In genomic region chr1:162891980-162892451, GRCm38 (mm10) we compare ENCODE assay signal across 13 mouse cellular contexts. TPM values are rescaled to one million over a fixed set of nuclear protein-coding genes. Genes with fewer than 3 reads are reported as not detected.
DNase-seq lines count a peak whose midpoint lies in the region; ATAC-seq and TF ChIP-seq lines count a peak whose summit lies in the region.
"Had no signal": no experiment of that assay in that cellular context is flagged by ENCODE, and none has a peak within 500 bp of the region (broad histone marks: within the 10 kb centered on the region; RNA-seq: fewer than 3 reads in every experiment).

No protein-coding gene starts in this region.

- no peak for TF ChIP-seq POLR2A in testis, adult 2 months (IDR thresholded peaks at IDR 0.05; ENCODE audit: control insufficient read depth, low read depth, low read length)

- H3K27me3 ChIP-seq in testis, adult 2 months (ENCODE audit: control insufficient read depth, insufficient read depth, low read length), result no peaks in the 10 kb centered on the region
- H3K27me3 ChIP-seq in lung, embryonic 14.5 days (ENCODE audit: insufficient read depth, low read length), result no peaks in the 10 kb centered on the region
- H3K27me3 ChIP-seq: embryonic facial prominence, embryonic 12.5 days; midbrain, embryonic 15.5 days had no signal

- ATAC-seq in frontal cortex, adult (ENCODE audit: low TSS enrichment), result peak; percentile 47; the same call in 1 of the 2 replicates
- peak; percentile 65 for ATAC-seq in lung, embryonic 14.5 days (ENCODE audit: insufficient read depth)
- no peak for ATAC-seq in CD4-positive, CD25-positive, alpha-beta regulatory T cell, adult 4 months
- ATAC-seq: midbrain, embryonic 15.5 days had no signal

- H3K4me2 ChIP-seq in lung, embryonic 14.5 days, result no peak overlapping the region
- H3K4me2 ChIP-seq: embryonic facial prominence, embryonic 12.5 days; hindbrain, embryonic 14.5 days; midbrain, embryonic 15.5 days had no signal

- H3K9me3 ChIP-seq in lung, embryonic 14.5 days (ENCODE audit: low read depth, low read length), result no peaks in the 10 kb centered on the region
- H3K9me3 ChIP-seq: midbrain, embryonic 15.5 days had no signal

- no peaks in the 10 kb centered on the region for H3K4me1 ChIP-seq in testis, adult 2 months (ENCODE audit: control insufficient read depth, insufficient read depth, low read length)
- peaks cover 7% of the 10 kb centered on the region; the same call in 1 of the 2 replicates for H3K4me1 ChIP-seq in lung, embryonic 14.5 days (ENCODE audit: insufficient read depth)
- H3K4me1 ChIP-seq: embryonic facial prominence, embryonic 12.5 days; midbrain, embryonic 15.5 days had no signal

- H3K9ac ChIP-seq in lung, embryonic 14.5 days, result no peak overlapping the region
- H3K9ac ChIP-seq: embryonic facial prominence, embryonic 12.5 days; hindbrain, embryonic 14.5 days; midbrain, embryonic 15.5 days had no signal

- DNase-seq in frontal cortex, postnatal 14 days (ENCODE audit: low spot score in 2 of 2), result no peak
- no peak for DNase-seq in testis, postnatal 10 days (ENCODE audit: low spot score)
- DNase-seq in lung, embryonic 14.5 days, result peak; percentile 69
- peak; percentile 82 for DNase-seq in yolk sac, embryonic 10.5 days (ENCODE audit: low spot score)
- DNase-seq in thymus, postnatal 10 days (ENCODE audit: low spot score in 2 of 2), result no peak
- DNase-seq: B cell, adult 2 months had no signal

- H3K27ac ChIP-seq in testis, adult 2 months (ENCODE audit: control insufficient read depth, insufficient read depth, low read depth, low read length), result peak overlapping the region; percentile 68; the same call in 1 of the 2 replicates
- peak overlapping the region; percentile 54; the same call in 1 of the 2 replicates for H3K27ac ChIP-seq in lung, embryonic 14.5 days (ENCODE audit: low read depth)
- H3K27ac ChIP-seq: embryonic facial prominence, embryonic 12.5 days; hindbrain, embryonic 14.5 days; midbrain, embryonic 15.5 days had no signal

- no peak for TF ChIP-seq CTCF in testis, adult 2 months (IDR thresholded peaks at IDR 0.05; ENCODE audit: control insufficient read depth, insufficient read depth, insufficient replicate concordance, low read depth, low read length)
- TF ChIP-seq CTCF in lung, embryonic 14.5 days (IDR thresholded peaks at IDR 0.05; ENCODE audit: low read depth), result no peak

- 20% methylated on average over 6 of the region's 6 CpGs for WGBS in lung, embryonic 14.5 days

- H3K36me3 ChIP-seq in testis, adult 2 months (ENCODE audit: control insufficient read depth, insufficient read depth, low read length), result no peaks in the 10 kb centered on the region
- no peaks in the 10 kb centered on the region for H3K36me3 ChIP-seq in lung, embryonic 14.5 days (ENCODE audit: insufficient read depth)
- H3K36me3 ChIP-seq: embryonic facial prominence, embryonic 12.5 days; midbrain, embryonic 15.5 days had no signal

- H3K4me3 ChIP-seq in testis, adult 2 months (ENCODE audit: control insufficient read depth, low read depth, low read length), result no peak overlapping the region
- H3K4me3 ChIP-seq in lung, embryonic 14.5 days (ENCODE audit: low read depth, low read length), result no peak overlapping the region
- H3K4me3 ChIP-seq: embryonic facial prominence, embryonic 12.5 days; midbrain, embryonic 15.5 days had no signal

RNA-seq across cellular contexts. Expression of gene Fmo2, which starts 6.5 kb away (rescaled TPM):
- 2.1 and 2.4 TPM in 2 replicates for polyA plus RNA-seq in testis, adult 2 months (2012; rRNA removed)
- polyA plus RNA-seq in lung, embryonic 14.5 days (2014; fragmentation: Nextera tagmentation; extraction: Ambion mirVana), result 3.4 and 5.3 TPM in 2 replicates
- polyA plus RNA-seq in CD4-positive, CD25-positive, alpha-beta regulatory T cell, adult 4 months (2017; shearing (Covaris generic)), result not detected
- polyA plus RNA-seq: midbrain, embryonic 15.5 days had no signal

RNA-seq across cellular contexts. Expression of gene Fmo1, which starts 25.6 kb away (rescaled TPM):
- 2.9 TPM in 2 replicates for polyA plus RNA-seq in testis, adult 2 months (2012; rRNA removed)
- 3.4 and 6.4 TPM in 2 replicates for polyA plus RNA-seq in lung, embryonic 14.5 days (2014; fragmentation: Nextera tagmentation; extraction: Ambion mirVana)
- polyA plus RNA-seq in CD4-positive, CD25-positive, alpha-beta regulatory T cell, adult 4 months (2017; shearing (Covaris generic)), result under 1 TPM; 0.22 to 0.72 TPM

RNA-seq across cellular contexts. Expression of gene Fmo6, which starts 45.3 kb away (rescaled TPM):
- polyA plus RNA-seq in testis, adult 2 months (2012; rRNA removed), result 0.11 TPM in 2 replicates
- polyA plus RNA-seq in lung, embryonic 14.5 days (2014; fragmentation: Nextera tagmentation; extraction: Ambion mirVana), result not detected in 2 replicates
- not detected for polyA plus RNA-seq in CD4-positive, CD25-positive, alpha-beta regulatory T cell, adult 4 months (2017; shearing (Covaris generic))
- polyA plus RNA-seq: hindbrain, embryonic 14.5 days; midbrain, embryonic 15.5 days; spleen, adult 2 months had no signal

Comparison
In these comparisons a context has a peak if more than half of its experiments do, and no peak if none do; other contexts are left out.
1. DNase-seq: peak in lung, embryonic 14.5 days (single experiment) and yolk sac, embryonic 10.5 days (single experiment); none in frontal cortex, postnatal 14 days (0 of 2), testis, postnatal 10 days (single experiment) and thymus, postnatal 10 days (0 of 2).